Mouse (Mus musculus): ENCODE results near the gene Scrn3. TPM values are rescaled to one million over a fixed set of nuclear protein-coding genes. Genes with fewer than 3 reads are reported as not detected.

Scrn3 gene
- 19.7 TPM for polyA plus RNA-seq (2015; fragmentation: Illumina TruSeq; extraction: RNeasy Lipid Tissue Mini Kit (QIAGEN cat#74804); ENCODE audit: insufficient read depth, low replicate concordance)

GRCm38 (mm10) chr2:73312152-73313116 lies at the start of gene Scrn3, which contains the start of gene Cir1:
Gene Scrn3 (plus strand): TSS chr2:73312601.
Gene Cir1 (minus strand): TSS chr2:73312701.

DNA sequence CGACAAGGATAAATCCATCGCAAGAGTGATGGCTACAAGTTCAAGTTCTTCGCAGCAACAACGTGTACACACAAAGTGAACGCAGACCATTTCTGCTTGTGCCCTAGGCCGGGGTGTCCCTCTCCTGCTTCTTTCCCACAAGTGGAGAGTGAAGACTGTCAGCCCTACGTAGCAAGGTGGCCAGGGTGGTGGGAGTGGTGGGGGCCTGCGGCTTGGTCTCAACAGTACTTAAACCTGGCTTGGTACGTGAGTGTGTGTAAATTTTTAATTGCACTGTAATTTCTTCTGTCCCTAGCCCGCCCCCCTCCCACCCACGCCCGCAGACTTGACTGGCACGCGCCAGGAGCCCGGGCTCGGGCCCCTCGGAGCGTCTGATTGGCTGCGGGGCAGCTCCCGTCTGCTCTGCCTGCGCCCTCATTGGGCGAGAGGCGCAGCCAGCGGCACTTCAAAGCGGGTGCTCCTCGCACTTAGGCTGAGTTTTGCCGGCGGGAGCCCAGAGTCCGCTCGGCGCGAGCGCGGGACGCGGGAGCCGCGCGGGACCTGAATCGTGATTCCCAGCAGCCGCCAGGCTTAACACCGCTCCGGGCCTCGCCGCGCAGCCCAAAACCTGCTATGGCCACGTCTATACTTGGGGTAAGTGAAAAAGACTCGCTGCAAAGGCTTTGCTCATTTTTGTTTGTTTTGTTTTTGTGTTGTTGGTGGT lies 40.8 kb upstream of the Scrn3 start, which contains the start of gene Sp9:
Gene Sp9, plus strand, starts transcription at position 467 of the 703 bp plus-strand sequence.

DNA sequence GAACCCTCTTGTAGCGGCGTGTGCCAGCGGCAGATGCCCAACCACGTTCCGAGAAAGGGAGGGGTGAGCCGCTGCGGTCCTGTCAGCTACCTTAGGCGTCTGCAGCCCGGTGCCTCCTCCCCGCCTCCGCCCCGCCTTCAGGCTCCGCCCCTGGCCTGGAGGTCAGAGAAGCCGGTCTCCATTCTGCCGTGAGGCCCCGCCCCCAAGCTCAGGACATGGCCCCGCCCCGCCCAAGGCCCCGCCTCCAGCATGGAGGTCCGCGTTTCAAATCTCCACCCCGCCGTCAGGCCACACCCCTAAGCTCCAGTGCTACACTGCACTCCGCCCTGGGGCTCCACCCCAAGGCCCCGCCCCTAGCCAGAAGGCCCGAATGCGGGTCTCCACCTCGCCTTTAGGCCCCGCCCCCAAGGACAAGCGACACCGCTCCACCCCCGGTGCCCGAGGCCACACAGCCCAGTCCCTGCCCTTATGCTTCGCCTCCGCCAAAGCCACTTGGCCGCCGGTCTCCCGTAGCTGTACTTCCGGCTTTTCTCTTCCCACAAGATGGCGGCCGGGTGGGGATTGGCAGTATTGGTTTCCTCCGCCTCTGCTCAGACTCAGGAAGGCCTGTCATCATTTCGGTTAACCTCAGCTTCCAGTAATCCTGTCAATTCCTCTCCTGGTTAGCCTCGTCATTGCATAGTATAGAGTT lies 74.1 kb downstream of the Scrn3 start, which contains the start of gene Gpr155:
Gene Gpr155, minus strand, starts transcription at position 217 of the 691 bp plus-strand sequence.

Other genes with a start within 250 kb of the Scrn3 start
- 80.1 TPM for gene Ola1, start 93.7 kb upstream of the Scrn3 start, polyA plus RNA-seq (2015; fragmentation: Illumina TruSeq; extraction: RNeasy Lipid Tissue Mini Kit (QIAGEN cat#74804); ENCODE audit: insufficient read depth, low replicate concordance)
- gene Sp9, start 40.7 kb upstream of the Scrn3 start, polyA plus RNA-seq (2015; fragmentation: Illumina TruSeq; extraction: RNeasy Lipid Tissue Mini Kit (QIAGEN cat#74804); ENCODE audit: insufficient read depth, low replicate concordance): not detected
- 41.7 TPM for gene Cir1, start 100 bp downstream of the Scrn3 start, polyA plus RNA-seq (2015; fragmentation: Illumina TruSeq; extraction: RNeasy Lipid Tissue Mini Kit (QIAGEN cat#74804); ENCODE audit: insufficient read depth, low replicate concordance)
- 11.3 TPM for gene Gpr155, start 74.0 kb downstream of the Scrn3 start, polyA plus RNA-seq (2015; fragmentation: Illumina TruSeq; extraction: RNeasy Lipid Tissue Mini Kit (QIAGEN cat#74804); ENCODE audit: insufficient read depth, low replicate concordance)
- gene Wipf1, start 217.1 kb downstream of the Scrn3 start, polyA plus RNA-seq (2015; fragmentation: Illumina TruSeq; extraction: RNeasy Lipid Tissue Mini Kit (QIAGEN cat#74804); ENCODE audit: insufficient read depth, low replicate concordance): 152 TPM